Mouse (Mus musculus): Measurements from ENCODE around the gene Bcl7a.

Bcl7a gene

GRCm38 (mm10) chr5:123343707-123344627 is at the start of gene Bcl7a:
Gene Bcl7a, plus strand, starts transcription at chr5:123343834.
- DNase-seq (ENCODE audit: low read depth): peak; percentile 95

DNA sequence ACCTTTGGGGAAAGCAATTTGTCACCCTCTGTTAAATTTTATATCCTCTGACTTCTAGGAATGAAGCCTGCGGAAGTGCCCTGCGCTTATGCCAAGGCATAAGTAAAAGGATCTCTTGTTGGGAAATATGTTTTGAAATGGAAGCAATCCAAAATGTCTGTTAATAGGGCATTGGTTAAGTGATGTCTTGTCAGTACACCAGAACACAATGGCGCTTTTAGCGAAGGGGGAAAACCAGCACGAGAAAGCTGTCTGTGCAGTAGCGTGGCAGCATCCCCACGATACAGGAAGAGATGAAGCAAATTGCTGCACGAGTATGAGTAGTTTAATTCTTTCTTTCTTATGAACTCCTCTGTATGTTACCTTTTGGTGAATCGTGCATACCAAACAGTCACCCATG is 49.0 kb upstream of the Bcl7a start:
- DNase-seq (ENCODE audit: low read depth): no peak

GRCm38 (mm10) chr5:123296224-123296806 is 47.3 kb upstream of the Bcl7a start:
- peak; percentile 30 for DNase-seq (ENCODE audit: low read depth)

DNA sequence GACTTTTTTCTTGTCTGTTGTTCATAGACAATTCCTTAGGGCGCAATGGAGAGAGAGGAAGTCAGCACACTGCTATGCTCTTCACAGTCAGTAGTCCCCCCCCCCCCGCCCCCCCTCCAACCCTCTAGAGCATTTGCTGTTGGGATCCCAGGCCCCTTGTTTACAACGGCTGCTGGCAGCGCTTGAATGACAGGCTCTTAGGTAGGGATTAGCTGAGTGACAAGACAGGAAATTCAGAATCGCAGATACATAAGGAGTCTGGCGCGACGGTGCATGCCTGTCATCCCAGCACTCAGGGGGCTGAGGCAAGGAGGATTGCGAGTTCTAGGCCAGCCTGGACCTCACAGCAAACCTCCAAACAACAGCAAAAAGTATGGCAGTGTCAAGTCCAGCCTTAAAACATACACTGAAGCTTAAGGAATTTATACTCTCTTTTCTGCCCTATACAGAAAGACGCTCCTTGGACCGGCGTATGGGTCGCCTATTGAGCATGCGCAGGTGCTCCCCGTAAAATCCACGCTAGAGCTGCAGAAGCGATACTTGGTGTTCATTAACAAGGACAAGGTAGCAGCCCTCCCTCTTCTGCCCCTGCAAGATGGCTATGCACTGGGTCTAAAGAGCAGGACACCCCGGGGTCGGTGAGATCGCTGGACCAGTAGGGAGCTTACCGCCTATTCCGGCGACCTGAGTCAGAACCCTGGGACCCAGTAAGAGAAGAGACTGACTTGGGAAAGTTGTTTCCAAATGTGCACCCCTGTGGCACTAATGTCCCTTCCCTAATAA is 46.5 kb upstream of the Bcl7a start:
- no peak for DNase-seq (ENCODE audit: low read depth)

DNA sequence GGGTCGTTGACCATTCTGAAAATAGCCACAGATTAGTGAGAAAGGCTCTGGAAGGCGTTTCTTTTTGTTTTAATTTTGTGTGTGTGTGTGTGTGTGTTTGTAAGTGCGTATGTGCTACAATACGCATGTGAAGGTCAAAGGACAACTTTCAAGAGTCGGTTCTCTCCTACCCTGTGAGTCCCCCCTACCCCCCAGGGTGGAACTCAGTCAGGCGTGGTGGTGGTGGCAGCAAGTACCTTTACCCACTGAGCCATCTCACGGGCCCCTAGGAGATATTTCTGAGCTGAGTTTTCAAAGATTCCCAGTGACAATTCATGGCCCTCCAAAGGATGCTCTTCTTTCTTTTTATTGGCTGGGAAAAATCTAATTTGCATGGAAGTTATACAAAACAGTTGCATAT is 45.8 kb upstream of the Bcl7a start:
- no peak for DNase-seq (ENCODE audit: low read depth)

DNA sequence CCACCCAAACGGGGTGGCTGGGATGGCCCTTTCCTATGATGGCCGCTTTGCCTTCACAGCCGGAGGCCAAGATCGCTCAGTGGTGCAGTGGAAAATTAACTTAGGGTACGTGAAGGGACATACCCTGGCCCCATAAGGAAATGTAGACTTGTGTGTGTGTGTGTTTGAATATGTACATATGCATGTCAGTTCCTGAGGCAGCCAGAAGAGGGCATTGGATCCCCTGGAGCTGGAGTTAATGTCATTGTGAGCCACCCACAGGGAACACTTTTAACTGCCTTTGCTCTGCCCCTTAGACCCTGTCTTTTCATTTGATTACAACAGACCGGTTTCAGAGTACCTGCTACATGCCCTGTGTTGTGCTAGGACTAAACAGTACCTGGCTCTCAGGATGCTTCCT is 45.1 kb upstream of the Bcl7a start:
- no peak for DNase-seq (ENCODE audit: low read depth)

DNA sequence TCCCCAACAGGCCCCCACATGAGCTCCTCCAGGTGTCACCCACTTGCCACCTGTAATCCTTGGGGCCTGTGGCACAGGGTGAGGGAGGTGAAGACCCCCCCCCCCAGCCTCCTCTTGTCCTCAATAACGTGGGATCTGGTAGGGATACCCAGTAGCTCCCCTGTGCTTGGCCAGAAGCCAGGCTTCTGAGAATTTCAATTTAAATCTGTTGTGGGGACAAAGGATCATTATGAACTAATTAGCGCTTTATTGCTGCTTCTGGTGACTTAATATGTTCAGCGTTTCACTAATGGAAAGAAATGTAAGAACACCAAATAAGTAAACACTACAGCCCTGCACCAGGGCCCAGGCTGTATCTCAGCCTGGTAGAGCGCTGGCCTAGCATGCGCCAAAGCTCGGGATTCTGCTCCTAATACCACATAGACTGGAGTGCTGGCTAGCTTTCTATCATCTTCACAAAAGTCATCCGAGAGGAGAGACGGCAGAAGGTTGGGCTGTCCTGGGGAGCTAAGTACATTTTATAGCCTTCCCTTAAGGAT is 43.1 kb upstream of the Bcl7a start:
- DNase-seq (ENCODE audit: low read depth): no peak

DNA sequence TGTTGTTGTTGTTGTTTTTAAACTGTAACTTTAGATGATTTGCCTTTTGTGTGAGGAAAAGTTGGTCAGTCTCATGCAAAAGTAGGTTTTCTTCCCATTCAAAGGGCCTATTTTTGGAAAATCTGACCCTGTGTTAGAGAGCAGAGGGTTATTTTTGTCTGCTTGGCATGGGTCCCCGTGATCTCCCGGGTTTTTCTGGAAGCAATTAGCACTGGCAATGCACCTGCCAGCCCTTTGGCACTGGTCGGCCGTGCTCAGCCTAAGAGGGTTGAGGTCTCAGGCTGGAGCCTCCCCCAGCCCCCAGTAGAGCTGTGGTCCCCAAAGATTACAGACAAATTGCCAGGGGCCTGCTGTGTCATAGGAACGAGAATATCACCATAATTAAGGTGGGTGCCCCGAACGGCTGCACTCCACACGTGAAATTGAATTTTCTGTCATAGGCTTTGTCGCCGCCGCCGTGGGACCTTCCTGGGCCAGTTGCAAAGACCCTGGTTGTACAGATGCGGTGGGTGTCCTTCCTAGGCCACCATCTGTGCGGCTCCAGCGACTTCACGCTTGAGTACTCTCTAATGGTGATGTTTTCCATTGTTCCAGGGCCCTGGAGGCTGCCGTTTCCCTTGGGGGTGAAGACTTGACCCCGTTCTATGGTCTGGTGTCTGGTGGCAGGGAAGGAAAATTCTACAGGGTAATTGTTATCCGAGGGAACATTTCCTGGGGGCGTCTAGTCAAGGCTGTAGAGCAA is 41.7 kb upstream of the Bcl7a start:
- DNase-seq (ENCODE audit: low read depth): no peak

GRCm38 (mm10) chr5:123307630-123308282 is 35.9 kb upstream of the Bcl7a start:
- no peak for DNase-seq (ENCODE audit: low read depth)

DNA sequence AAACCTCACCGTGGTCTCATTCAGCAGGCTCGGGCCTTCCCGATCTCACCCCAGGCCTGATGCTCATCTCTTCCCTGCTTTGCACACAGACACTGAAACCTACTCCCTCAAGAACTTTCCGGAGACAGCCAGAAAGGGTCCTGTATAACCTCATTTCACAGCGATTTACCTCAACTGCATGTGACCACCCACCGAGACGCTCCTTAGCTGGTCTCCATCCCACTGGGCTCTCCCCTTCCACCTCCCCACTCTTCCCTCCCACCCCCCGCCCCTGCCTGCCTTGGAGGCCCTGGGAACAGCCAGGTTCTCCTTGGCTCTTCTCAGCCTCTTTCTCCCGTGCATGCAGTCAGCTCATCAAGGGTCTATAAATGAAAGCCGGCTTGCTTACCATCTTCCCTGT is 33.8 kb upstream of the Bcl7a start:
- no peak for DNase-seq (ENCODE audit: low read depth)

- DNase-seq (ENCODE audit: low read depth): no peak
Measured at GRCm38 (mm10) chr5:123310221-123310620, 33.4 kb upstream of the Bcl7a start.

GRCm38 (mm10) chr5:123313058-123313630 is 30.5 kb upstream of the Bcl7a start:
- DNase-seq (ENCODE audit: low read depth): no peak

- DNase-seq (ENCODE audit: low read depth): peak; percentile 53
Measured at GRCm38 (mm10) chr5:123313851-123314380, 29.7 kb upstream of the Bcl7a start.

DNA sequence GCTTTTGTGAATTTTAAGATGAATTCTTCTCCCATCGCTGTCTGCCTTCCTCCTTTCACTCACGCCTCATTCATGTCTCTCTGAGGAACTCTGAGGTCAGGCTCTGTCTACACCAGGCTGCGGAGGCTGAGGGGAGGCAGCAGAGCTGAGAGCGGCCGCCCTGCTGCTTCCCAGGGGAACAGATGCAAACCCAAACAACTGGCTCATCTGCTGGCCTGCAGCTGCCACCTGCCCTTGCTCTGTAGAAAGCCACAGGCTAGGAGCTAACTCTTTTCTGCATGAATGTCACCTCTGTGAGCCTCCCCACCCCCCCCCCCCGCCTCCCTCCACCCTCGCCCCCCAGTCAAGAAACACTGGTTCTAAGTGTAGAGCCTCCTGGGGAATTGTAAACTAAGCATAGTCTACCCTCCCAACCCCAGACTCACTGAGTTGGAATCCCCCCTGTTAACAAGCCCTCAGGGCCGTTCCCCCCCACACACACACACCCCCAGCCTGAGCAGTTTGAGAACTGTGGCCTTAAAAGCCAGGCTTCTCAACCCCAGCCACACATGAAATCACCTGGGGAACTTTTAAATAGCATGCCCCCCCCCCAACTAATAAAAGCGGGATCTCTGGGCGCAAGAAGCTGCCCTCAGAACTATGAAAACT is 28.3 kb upstream of the Bcl7a start:
- no peak for DNase-seq (ENCODE audit: low read depth)

DNA sequence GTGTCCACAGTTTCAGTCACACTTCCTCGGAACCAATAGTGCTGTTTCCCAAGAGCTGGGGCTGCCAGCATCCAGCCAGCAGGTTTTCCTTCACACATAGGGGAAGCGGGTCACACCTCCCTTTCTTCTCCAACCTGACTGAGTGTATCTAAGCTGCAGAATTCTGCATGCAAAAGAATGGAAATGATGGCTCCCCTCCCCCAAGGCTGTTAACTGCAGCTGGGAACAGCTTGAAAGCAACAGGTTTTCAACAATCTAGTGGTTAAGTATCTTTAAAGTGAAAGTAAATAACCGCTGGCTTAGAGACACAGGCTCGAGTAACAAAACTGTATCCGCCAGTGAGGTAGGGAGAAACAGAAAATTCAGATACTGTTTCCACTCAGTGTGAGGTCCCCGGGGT is 25.6 kb upstream of the Bcl7a start:
- DNase-seq (ENCODE audit: low read depth): peak; percentile 56

DNA sequence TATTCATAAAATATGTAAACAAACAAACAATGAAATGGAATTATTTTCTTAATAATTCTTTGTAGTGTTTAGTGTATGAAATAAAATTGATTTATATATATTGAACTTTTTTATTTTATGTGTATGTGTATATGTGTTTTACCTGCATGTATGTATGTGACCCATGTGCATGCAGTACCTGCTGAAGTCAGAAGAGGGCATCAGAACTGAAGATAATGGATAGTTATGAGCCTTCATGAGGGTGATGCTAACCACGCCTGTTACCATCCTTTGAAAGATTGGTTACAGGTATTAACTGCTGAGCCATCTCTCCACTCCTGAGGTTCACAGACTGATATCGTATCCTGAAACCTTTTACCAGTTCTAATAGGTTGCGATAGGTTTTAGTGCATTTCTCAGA is 23.5 kb upstream of the Bcl7a start:
- DNase-seq (ENCODE audit: low read depth): peak; percentile 31

DNA sequence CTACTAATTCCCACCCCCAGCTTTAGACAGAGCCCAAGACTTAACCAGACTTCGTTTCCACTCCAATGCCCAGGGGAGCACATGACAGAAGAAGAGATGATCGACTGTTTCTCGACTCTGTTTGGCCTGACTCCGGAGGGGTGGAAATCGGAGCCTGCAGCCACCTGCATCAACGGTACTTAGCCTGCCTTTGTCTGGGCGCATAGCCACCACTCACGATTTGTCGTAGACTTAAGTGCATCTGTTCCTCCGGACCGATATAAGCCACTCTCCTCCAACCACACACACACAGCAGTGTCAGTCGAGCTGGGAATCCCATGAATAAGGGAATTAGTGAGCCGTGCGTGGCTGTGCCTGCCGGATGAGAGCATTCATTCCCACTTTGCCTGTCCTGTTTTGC is 19.4 kb upstream of the Bcl7a start:
- DNase-seq (ENCODE audit: low read depth): no peak

- no peak for DNase-seq (ENCODE audit: low read depth)
Measured at GRCm38 (mm10) chr5:123326006-123326750, 17.5 kb upstream of the Bcl7a start.

DNA sequence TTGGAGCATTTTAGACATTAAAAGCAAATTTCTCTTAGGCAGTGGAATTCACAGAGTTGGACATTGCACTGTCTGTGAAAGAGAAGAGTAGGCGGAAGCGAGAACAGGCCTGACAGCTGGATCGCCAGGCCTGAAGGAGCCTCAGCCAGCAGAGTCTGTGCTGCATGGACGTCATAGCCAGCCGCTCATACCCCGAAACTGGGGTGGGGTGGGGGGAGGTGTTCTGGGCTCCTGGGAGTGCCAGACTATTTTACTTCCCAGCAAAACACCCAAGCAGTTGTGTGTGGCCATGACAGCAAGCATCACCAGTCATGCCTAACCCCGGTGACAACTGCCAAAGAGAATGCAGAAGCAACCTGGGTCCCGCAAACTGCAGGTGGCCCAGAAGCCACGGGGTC is 16.9 kb upstream of the Bcl7a start:
- DNase-seq (ENCODE audit: low read depth): no peak
